Mouse (Mus musculus) naive thymus-derived CD4-positive, alpha-beta T cell, adult 2 months (primary cell): Measurements from ENCODE around the gene Arhgap23.

Experiments used
- DNase-seq: peaks from one replicate; pipeline ENCODE4 v3.0.0-alpha.2; 2011; ENCODE audit warnings: low read depth

Gene Arhgap23

DNA sequence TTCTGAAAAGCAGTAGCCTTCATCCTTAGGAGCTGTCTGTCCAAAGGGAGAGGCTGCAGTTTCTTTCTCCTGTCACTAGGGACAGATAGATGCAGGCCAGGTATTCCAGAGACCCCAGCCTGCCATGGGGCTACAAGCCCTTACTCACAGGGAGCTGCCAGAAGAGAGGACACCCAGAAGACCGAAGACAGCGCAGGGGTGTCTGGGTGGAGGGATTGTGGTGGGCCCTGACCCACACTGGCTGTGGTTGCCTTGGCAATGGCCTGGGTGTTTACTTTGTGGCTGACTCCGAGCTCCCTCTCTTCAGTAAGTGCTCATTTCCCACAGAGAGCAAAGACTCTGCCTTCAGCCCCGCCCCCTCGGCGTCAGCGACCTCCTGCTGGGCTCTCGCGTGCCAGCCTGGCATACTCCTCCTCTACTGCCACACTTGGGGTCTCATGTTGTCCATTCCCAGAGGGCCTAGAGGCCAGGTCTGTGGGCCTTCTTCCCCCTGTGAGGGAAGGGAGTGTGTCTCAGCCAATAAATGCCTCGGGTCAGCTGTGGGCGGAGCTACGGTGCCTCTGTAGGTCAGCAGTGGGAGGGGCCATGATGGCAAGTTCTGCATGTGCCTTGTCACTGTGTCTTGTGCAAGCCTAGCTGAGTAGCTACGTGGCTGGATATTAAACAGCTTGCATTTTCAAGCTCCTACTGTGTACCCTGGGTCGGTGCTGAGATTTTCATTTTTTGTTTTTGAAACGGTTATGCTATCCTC lies 19.5 kb downstream of the Arhgap23 start:
- DNase-seq, result peak; percentile 85

DNA sequence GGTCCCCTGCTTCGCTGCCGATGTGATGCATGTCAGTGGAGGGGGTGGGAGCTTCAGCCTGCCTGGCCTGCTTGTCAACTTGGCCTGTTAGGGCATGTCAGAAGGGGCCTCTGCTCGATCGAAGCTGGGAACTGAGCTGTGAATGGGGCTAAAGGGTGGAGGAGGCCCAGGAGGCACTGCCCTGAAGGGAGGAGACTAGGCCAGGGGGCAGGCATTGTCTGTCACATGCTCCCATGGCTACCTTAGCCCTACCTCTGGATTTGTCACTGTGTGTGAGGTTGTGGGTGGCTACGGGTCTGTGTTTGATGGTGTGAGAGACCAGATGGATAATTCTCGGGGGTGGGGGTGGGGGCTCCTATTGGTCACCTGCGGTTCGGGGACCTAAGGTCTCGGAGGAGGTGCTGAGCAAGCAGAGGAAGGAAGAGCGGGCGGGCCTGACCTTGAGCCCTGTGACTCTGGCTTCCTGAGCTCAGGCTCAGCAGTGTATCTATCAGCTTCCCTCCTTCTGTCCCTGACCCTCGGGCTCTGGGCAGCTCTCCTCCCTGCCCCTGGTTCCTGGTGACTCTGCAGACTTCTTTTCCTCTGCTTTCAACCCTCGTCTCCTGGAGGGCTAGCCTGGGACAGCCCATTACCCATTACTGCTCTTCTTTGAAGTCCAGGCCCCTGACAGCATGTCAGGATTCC lies 20.6 kb downstream of the Arhgap23 start:
- no peak for DNase-seq

DNA sequence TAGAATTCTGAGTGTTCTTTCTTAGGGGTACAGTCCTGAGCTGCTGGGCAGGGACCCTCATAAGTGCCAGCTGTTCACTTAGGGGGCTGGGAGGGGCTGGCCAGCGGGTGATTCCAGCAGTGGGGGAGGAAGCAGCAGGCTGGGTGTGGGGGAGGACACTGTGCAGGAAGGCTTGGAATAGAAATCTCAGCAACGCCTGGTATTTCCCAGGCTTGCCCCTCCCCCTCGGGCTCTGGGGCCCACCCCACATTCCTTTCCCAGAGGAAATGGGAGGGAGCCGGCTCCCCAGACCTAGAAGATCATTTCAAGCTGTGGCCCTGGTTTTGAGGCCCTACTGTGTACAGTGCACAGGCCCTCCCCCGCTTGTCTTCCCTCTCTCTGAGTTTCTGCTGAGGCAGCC lies 22.4 kb downstream of the Arhgap23 start:
- no peak for DNase-seq

GRCm38 (mm10) chr11:97438868-97439267 lies 23.5 kb downstream of the Arhgap23 start:
- no peak for DNase-seq

DNA sequence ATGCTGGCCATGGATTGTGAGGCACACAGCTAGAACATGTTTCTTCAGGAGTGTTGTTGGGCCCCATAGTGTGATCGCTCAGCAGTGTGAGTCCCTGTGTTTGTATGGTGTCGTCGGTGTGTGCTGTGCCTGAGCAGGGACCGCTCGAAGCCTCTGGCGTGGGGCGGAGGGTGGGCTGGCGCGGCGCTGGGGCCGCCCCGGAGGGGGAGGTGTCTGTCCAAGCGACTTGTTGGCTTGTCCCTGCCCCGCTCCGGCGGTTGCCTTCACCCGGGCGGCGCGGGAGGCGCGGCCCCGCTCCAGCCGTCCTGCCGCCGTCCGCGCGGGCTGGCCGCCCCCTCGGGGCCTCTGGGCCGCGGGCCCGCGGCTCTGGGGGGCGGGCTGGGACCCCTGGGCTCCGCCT lies 24.6 kb downstream of the Arhgap23 start:
- DNase-seq, result no peak

GRCm38 (mm10) chr11:97440441-97440881 lies 25.1 kb downstream of the Arhgap23 start:
- no peak for DNase-seq

GRCm38 (mm10) chr11:97441036-97441657 lies 25.8 kb downstream of the Arhgap23 start:
- no peak for DNase-seq

DNA sequence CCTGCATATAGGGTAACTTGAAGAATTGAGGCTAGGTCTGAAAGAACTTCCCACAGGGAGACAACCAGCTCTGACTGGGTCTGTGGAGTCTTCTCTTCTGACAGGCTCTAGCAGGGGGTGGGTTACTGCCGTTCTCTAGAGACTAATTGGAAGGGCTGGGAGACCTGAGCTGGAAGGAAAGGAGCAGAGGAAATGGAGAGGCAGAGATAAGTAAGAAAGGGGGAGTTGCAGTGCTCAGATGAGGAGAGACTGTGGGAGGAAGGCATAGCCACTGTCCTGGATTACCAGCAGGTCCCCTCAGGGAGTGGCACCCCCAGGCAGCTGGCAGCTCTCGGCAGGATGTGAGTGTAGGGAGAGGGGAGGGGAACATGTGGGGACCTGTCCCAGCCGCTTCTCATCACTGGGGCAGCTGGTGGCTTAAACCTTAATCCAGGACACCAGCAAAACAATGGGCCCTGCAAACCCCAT lies 26.4 kb downstream of the Arhgap23 start:
- no peak for DNase-seq

- DNase-seq, result no peak
Observed at GRCm38 (mm10) chr11:97442891-97443675, 27.8 kb downstream of the Arhgap23 start.

GRCm38 (mm10) chr11:97445596-97445995 lies 30.3 kb downstream of the Arhgap23 start:
- DNase-seq, result no peak

GRCm38 (mm10) chr11:97445999-97446511 lies 30.7 kb downstream of the Arhgap23 start:
- DNase-seq, result no peak

DNA sequence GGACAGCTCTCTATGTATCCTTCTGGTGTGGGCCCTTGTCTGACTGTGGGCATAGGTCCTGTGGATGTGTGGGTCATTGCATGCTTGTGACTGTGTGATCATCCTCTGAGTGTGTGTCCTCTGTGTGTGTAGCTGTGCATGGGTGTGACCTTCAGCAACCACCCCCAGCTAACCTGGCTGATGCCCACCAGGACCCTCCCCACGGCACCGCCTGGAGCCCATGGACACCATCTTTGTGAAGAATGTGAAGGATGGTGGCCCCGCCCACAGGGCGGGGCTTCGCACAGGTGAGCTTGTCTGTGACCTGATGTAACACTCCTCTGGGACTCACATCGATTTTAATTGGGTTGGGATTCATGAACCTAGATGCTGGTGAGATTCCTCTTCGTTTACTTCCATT lies 32.6 kb downstream of the Arhgap23 start:
- DNase-seq, result no peak

GRCm38 (mm10) chr11:97448611-97449394 lies 33.5 kb downstream of the Arhgap23 start:
- no peak for DNase-seq

DNA sequence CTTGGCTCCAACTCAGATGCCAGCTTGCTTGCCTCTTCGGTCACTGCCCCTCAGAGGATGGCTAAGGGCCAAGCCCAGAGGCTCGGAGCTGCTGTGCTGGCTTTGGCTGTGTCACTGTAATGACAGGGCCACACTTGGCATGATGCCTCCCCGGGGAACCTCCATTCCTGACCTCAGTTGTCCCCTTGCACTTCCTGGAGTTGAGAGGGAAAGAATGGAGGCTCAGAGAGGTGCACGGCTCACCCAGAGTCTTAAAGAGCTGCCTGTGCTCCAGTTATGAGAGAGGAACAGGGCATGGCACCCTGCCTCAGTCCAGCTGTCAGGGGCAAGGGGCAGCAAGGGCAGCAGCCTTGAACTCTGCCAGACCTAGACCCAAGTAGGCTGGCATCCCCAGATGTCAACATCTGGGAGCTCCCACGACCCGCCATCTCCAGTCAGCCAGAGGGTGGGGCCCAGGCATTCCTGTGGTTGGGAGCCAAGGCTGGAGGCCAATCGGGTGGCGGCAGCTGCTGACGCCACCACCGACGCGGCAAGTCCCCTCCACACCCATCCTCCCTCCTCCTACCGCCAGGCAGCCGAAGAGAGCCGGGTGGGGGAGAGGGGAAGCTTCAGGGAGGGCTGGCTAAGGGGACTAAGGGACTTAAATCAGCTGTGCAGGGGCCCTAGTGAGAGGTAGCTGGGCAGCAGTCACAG lies 34.4 kb downstream of the Arhgap23 start:
- no peak for DNase-seq

DNA sequence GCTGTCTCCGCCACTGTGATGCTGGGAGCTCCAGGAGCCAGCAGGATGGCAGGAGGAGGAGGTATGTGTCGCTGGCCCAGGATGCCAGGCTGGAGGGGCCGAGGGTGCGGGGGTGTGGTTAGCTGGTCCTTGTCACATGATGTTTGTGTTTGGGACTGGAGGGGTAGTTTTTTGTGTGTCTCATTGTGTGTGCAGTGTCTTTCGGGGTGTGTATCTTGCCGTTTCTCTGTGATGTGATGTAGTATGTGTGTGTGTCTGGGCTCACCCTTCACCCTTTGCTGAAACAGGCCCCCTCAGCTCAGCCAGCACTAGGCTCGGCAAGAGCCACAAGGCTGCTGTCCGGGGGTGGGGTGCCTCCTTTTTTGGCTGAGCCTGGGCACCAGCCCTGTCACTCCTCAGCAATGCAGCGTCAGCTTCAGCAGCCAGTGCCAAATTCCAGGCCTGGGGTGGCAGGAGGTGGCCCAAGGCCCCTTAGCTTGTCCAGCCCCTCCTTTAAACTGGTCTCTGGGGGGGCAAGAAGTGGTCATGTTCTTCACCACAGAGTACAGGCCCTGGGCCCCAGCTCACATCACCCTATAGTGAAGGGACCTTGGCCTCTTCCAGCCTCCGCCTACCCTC lies 35.1 kb downstream of the Arhgap23 start:
- no peak for DNase-seq

DNA sequence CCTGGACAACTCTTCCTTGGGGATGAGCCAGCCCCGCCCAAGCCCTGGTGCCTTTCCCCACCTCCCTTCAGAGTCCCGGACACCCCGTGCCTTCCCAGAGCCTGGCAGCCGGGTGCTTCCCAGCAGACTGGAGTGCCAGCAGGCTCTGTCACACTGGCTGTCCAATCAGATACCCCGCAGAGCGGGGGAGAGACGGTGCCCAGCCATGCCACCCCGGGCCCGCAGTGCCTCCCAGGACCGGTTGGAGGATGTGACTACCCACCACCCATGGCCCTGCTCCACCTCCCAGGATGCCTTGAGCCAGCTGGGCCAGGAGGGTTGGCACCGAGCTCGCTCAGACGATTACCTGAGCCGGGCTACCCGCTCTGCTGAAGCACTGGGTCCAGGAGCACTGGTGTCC lies 36.3 kb downstream of the Arhgap23 start:
- no peak for DNase-seq

- no peak for DNase-seq
Observed at GRCm38 (mm10) chr11:97457120-97457519, 41.8 kb downstream of the Arhgap23 start.

DNA sequence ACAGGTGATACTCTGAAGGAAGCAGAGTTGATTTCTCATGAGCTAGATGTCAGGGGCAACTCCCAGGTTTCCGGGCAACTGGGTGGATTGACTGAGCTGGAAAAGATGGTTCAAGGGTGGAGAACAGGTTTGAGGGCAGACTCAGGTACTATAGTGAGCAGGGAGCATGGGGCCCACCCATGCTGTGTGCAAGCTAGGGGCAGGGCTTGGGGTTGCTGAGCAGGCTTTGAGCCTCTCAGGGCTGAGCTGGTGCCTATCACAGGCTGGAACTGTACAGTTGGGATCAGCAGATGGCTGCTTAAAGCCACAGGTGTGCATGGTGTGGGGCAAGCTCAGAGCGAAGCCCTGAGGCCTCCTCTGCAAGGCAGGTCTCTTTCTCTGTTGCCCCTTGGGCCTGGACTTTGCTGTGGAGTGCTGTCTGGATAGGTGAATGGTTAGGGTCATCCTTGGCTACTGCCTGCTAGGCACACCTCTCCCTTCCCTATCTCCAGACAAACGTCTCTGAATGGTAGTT lies 46.0 kb downstream of the Arhgap23 start:
- DNase-seq, result no peak

- no peak for DNase-seq
Observed at GRCm38 (mm10) chr11:97462538-97462937, 47.2 kb downstream of the Arhgap23 start.

GRCm38 (mm10) chr11:97463166-97463565 lies 47.8 kb downstream of the Arhgap23 start:
- DNase-seq, result no peak
